Mouse (Mus musculus) brain, embryonic 14.5 days (tissue): Measurements from ENCODE around the gene Zfp385c.

Experiments
- CTCF ChIP-seq: fragments of 200-500 bp; IDR thresholded peaks from 2 replicates; pipeline ENCODE4 v1.5.1; 2012; ENCODE audit warnings: inconsistent platforms, mild to moderate bottlenecking, moderate library complexity, borderline replicate concordance; ENCODE audit not compliant: insufficient read depth, insufficient read length; ENCODE audit errors: extremely low read depth
- POLR2A ChIP-seq: fragments of 200-500 bp; IDR thresholded peaks from 2 replicates; pipeline ENCODE4 v1.6.1; 2012; ENCODE audit warnings: mild to moderate bottlenecking, inconsistent platforms, borderline replicate concordance; ENCODE audit not compliant: poor library complexity, insufficient read depth, insufficient read length, severe bottlenecking; ENCODE audit errors: extremely low read depth

DNA sequence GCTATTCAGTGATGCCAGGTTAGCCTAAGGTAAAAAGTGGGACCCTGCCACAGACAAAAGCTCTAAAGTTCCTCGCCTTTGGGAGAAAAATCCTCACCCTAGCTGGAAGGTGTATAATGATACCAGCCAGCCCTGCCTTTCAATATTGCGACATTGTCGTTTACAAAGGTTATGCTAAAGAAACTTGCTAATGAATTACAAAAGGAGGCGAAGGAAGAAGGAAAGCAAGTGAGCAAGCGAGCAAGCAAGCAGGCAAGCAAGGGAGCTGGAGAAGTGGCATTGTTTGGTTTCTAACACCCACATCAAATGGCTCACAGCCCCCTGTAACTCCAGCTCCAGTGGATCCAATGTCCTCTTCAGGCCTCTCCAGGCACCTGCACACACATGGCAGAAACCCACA is 9.7 kb downstream of the Zfp385c start:
- no peak for TF ChIP-seq CTCF
- TF ChIP-seq POLR2A: no peak
